Mouse (Mus musculus): ENCODE data around the gene Pdzrn3. TPM values are rescaled to one million over a fixed set of nuclear protein-coding genes. Genes with fewer than 3 reads are reported as not detected.

The Pdzrn3 gene
- polyA plus RNA-seq, 1 experiment from 2014 or later = 16.5 TPM

GRCm38 (mm10) chr6:101303501-101303900, 74.2 kb downstream of the Pdzrn3 start:
- Histone ChIP-seq H3K4me2 (ENCODE audit: low read length) (no peak overlapping the region), H3K36me3 (ENCODE audit: control insufficient read depth, insufficient read depth, low read length) (peaks cover 4% of the 10 kb centered on the region; the same call in 1 of the 2 replicates), H3K4me1 (ENCODE audit: control insufficient read depth in 2 of 2, insufficient read depth in 2 of 2, low read length in 2 of 2) (peaks cover 14 to 20% of the 10 kb centered on the region in 2 experiments), H3K27me3 (ENCODE audit: control insufficient read depth, insufficient read depth, low read length) (no peaks in the 10 kb centered on the region), H3K9me3 (ENCODE audit: control insufficient read depth, low read length) (0 out of 2 replicates have a peak, but pooled peaks cover under 1% of the 10 kb centered on the region), H3K4me3 (ENCODE audit: control insufficient read depth in 1 of 2, insufficient read depth in 1 of 2, low read depth in 1 of 2, low read length in 2 of 2) (no peak overlapping the region), H3K27ac (replicated peaks in 1 of 2; ENCODE audit: control insufficient read depth in 1 of 2, insufficient read depth in 1 of 2, low read depth in 2 of 2, low read length in 2 of 2) (no peak overlapping the region), H3K9ac (ENCODE audit: low read length) (no peak overlapping the region)
- 79% methylated on average over 1 of the region's 1 CpGs for WGBS
- no peak for ATAC-seq (ENCODE audit: insufficient number of reproducible peaks, insufficient read depth, low FRiP score, low read depth)

- no peak overlapping the region for H3K4me3 ChIP-seq (ENCODE audit: control insufficient read depth in 1 of 2, insufficient read depth in 1 of 2, low read depth in 1 of 2, low read length in 2 of 2)
- ATAC-seq (ENCODE audit: insufficient number of reproducible peaks, insufficient read depth, low FRiP score, low read depth) = no peak
- H3K4me2 ChIP-seq (ENCODE audit: low read length) = no peak overlapping the region
- 0 out of 2 replicates have a peak, but pooled peaks cover 2% of the 10 kb centered on the region for H3K9me3 ChIP-seq (ENCODE audit: control insufficient read depth, low read length)
- 90% methylated on average over 8 of the region's 8 CpGs for WGBS
- H3K27ac ChIP-seq (replicated peaks in 1 of 2; ENCODE audit: control insufficient read depth in 1 of 2, insufficient read depth in 1 of 2, low read depth in 2 of 2, low read length in 2 of 2) = no peak overlapping the region
- no peaks in the 10 kb centered on the region for H3K27me3 ChIP-seq (ENCODE audit: control insufficient read depth, insufficient read depth, low read length)
- peaks cover 4% of the 10 kb centered on the region; the same call in 1 of the 2 replicates for H3K36me3 ChIP-seq (ENCODE audit: control insufficient read depth, insufficient read depth, low read length)
- H3K4me1 ChIP-seq (ENCODE audit: control insufficient read depth in 2 of 2, insufficient read depth in 2 of 2, low read length in 2 of 2) = 0 out of 4 replicates have a peak, but pooled peaks cover 0 to under 1% of the 10 kb centered on the region in 2 experiments
- no peak overlapping the region for H3K9ac ChIP-seq (ENCODE audit: low read length)
Observed at GRCm38 (mm10) chr6:101301154-101301553, 76.5 kb downstream of the Pdzrn3 start.

- Histone ChIP-seq H3K36me3 (ENCODE audit: control insufficient read depth, insufficient read depth, low read length) (peaks cover 2% of the 10 kb centered on the region; the same call in 1 of the 2 replicates), H3K27ac (replicated peaks in 1 of 2; ENCODE audit: control insufficient read depth in 1 of 2, insufficient read depth in 1 of 2, low read depth in 2 of 2, low read length in 2 of 2) (no peak overlapping the region), H3K4me1 (ENCODE audit: control insufficient read depth in 2 of 2, insufficient read depth in 2 of 2, low read length in 2 of 2) (peaks cover 0 to 4% of the 10 kb centered on the region in 2 experiments; a peak in 2 of 4 replicates), H3K27me3 (ENCODE audit: control insufficient read depth, insufficient read depth, low read length) (no peaks in the 10 kb centered on the region), H3K4me3 (ENCODE audit: control insufficient read depth in 1 of 2, insufficient read depth in 1 of 2, low read depth in 1 of 2, low read length in 2 of 2) (no peak overlapping the region), H3K9ac (ENCODE audit: low read length) (no peak overlapping the region), H3K4me2 (ENCODE audit: low read length) (no peak overlapping the region), H3K9me3 (ENCODE audit: control insufficient read depth, low read length) (0 out of 2 replicates have a peak, but pooled peaks cover 2% of the 10 kb centered on the region)
- no peak for ATAC-seq (ENCODE audit: insufficient number of reproducible peaks, insufficient read depth, low FRiP score, low read depth)
- 95% methylated on average over 2 of the region's 2 CpGs for WGBS
Observed at GRCm38 (mm10) chr6:101299434-101299833, 78.3 kb downstream of the Pdzrn3 start.

GRCm38 (mm10) chr6:101297563-101298520, 79.9 kb downstream of the Pdzrn3 start:
- Histone ChIP-seq H3K27me3 (ENCODE audit: control insufficient read depth, insufficient read depth, low read length) (no peaks in the 10 kb centered on the region), H3K4me2 (ENCODE audit: low read length) (no peak overlapping the region), H3K36me3 (ENCODE audit: control insufficient read depth, insufficient read depth, low read length) (no peaks in the 10 kb centered on the region), H3K4me1 (ENCODE audit: control insufficient read depth in 2 of 2, insufficient read depth in 2 of 2, low read length in 2 of 2) (peaks cover 7 to 9% of the 10 kb centered on the region in 2 experiments), H3K9me3 (ENCODE audit: control insufficient read depth, low read length) (0 out of 2 replicates have a peak, but pooled peaks cover 2% of the 10 kb centered on the region), H3K9ac (ENCODE audit: low read length) (no peak overlapping the region), H3K4me3 (ENCODE audit: control insufficient read depth in 1 of 2, insufficient read depth in 1 of 2, low read depth in 1 of 2, low read length in 2 of 2) (no peak overlapping the region), H3K27ac (replicated peaks in 1 of 2; ENCODE audit: control insufficient read depth in 1 of 2, insufficient read depth in 1 of 2, low read depth in 2 of 2, low read length in 2 of 2) (no peak overlapping the region)
- 77% methylated on average over 15 of the region's 15 CpGs for WGBS
- ATAC-seq (ENCODE audit: insufficient number of reproducible peaks, insufficient read depth, low FRiP score, low read depth) = no peak

GRCm38 (mm10) chr6:101296997-101297396, 80.7 kb downstream of the Pdzrn3 start:
- H3K4me2 ChIP-seq (ENCODE audit: low read length) = no peak overlapping the region
- no peak overlapping the region for H3K9ac ChIP-seq (ENCODE audit: low read length)
- no peak overlapping the region for H3K4me3 ChIP-seq (ENCODE audit: control insufficient read depth in 1 of 2, insufficient read depth in 1 of 2, low read depth in 1 of 2, low read length in 2 of 2)
- no peak overlapping the region for H3K27ac ChIP-seq (replicated peaks in 1 of 2; ENCODE audit: control insufficient read depth in 1 of 2, insufficient read depth in 1 of 2, low read depth in 2 of 2, low read length in 2 of 2)
- no peak for ATAC-seq (ENCODE audit: insufficient number of reproducible peaks, insufficient read depth, low FRiP score, low read depth)
- peaks cover 10 to 14% of the 10 kb centered on the region in 2 experiments for H3K4me1 ChIP-seq (ENCODE audit: control insufficient read depth in 2 of 2, insufficient read depth in 2 of 2, low read length in 2 of 2)
- no peaks in the 10 kb centered on the region for H3K27me3 ChIP-seq (ENCODE audit: control insufficient read depth, insufficient read depth, low read length)
- 0 out of 2 replicates have a peak, but pooled peaks cover 2% of the 10 kb centered on the region for H3K9me3 ChIP-seq (ENCODE audit: control insufficient read depth, low read length)
- 89% methylated on average over 8 of the region's 8 CpGs for WGBS
- H3K36me3 ChIP-seq (ENCODE audit: control insufficient read depth, insufficient read depth, low read length) = no peaks in the 10 kb centered on the region

- no peak for ATAC-seq (ENCODE audit: insufficient number of reproducible peaks, insufficient read depth, low FRiP score, low read depth)
- peaks cover 10 to 17% of the 10 kb centered on the region in 2 experiments for H3K4me1 ChIP-seq (ENCODE audit: control insufficient read depth in 2 of 2, insufficient read depth in 2 of 2, low read length in 2 of 2)
- 0 out of 2 replicates have a peak, but pooled peaks cover 2% of the 10 kb centered on the region for H3K9me3 ChIP-seq (ENCODE audit: control insufficient read depth, low read length)
- no peaks in the 10 kb centered on the region for H3K27me3 ChIP-seq (ENCODE audit: control insufficient read depth, insufficient read depth, low read length)
- no peaks in the 10 kb centered on the region for H3K36me3 ChIP-seq (ENCODE audit: control insufficient read depth, insufficient read depth, low read length)
- H3K27ac ChIP-seq (replicated peaks in 1 of 2; ENCODE audit: control insufficient read depth in 1 of 2, insufficient read depth in 1 of 2, low read depth in 2 of 2, low read length in 2 of 2) = no peak overlapping the region
- H3K4me2 ChIP-seq (ENCODE audit: low read length) = no peak overlapping the region
- WGBS = 86% methylated on average over 8 of the region's 8 CpGs
- no peak overlapping the region for H3K9ac ChIP-seq (ENCODE audit: low read length)
- no peak overlapping the region for H3K4me3 ChIP-seq (ENCODE audit: control insufficient read depth in 1 of 2, insufficient read depth in 1 of 2, low read depth in 1 of 2, low read length in 2 of 2)
Observed at GRCm38 (mm10) chr6:101296280-101296679, 81.4 kb downstream of the Pdzrn3 start.

- Histone ChIP-seq H3K4me3 (ENCODE audit: control insufficient read depth in 1 of 2, insufficient read depth in 1 of 2, low read depth in 1 of 2, low read length in 2 of 2) (no peak overlapping the region), H3K36me3 (ENCODE audit: control insufficient read depth, insufficient read depth, low read length) (no peaks in the 10 kb centered on the region), H3K27ac (replicated peaks in 1 of 2; ENCODE audit: control insufficient read depth in 1 of 2, insufficient read depth in 1 of 2, low read depth in 2 of 2, low read length in 2 of 2) (no peak overlapping the region), H3K4me1 (ENCODE audit: control insufficient read depth in 2 of 2, insufficient read depth in 2 of 2, low read length in 2 of 2) (peaks cover 18 to 35% of the 10 kb centered on the region in 2 experiments), H3K9ac (ENCODE audit: low read length) (no peak overlapping the region), H3K4me2 (ENCODE audit: low read length) (no peak overlapping the region), H3K27me3 (ENCODE audit: control insufficient read depth, insufficient read depth, low read length) (no peaks in the 10 kb centered on the region), H3K9me3 (ENCODE audit: control insufficient read depth, low read length) (no peaks in the 10 kb centered on the region)
- peak; percentile 28 for ATAC-seq (ENCODE audit: insufficient number of reproducible peaks, insufficient read depth, low FRiP score, low read depth)
- 67% methylated on average over 12 of the region's 12 CpGs for WGBS
Observed at GRCm38 (mm10) chr6:101293036-101293572, 84.6 kb downstream of the Pdzrn3 start.
